Mouse (Mus musculus): ENCODE results near the gene Olfr545.
A peak's percentile ranks its signal among the peaks of the same experiment; 100 is the strongest.
"Not testable (repeated sequence)": the region's sequence is repeated elsewhere in the genome, so short reads cannot be mapped to it uniquely, and the experiment has no call there.

The Olfr545 gene

DNA sequence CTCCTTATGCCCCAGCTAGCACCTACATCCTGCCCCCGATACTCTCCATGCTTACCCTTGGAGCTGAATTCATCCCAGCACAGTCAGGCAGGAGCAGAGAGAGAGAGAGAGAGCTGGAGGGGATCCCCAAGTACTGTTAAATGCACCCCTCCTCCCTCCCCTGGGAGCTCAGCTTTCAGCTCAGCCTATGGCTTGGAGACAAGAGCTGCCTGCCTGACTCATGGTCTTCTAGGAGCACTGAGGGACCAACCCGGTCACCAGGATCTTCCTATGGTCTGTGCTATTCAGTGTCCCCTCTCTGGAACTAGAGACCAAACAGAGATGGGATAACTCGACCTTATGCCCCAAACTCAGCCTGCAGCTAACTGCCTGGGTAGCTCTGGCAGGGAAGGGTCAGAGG lies at the start of gene Olfr545:
Gene Olfr545 (minus strand): TSS at position 101 of the 400 bp plus-strand sequence.
- no peak for DNase-seq (ENCODE audit: low spot score)

GRCm38 (mm10) chr7:102541251-102541650 lies 41.9 kb upstream of the Olfr545 start:
- no peak for DNase-seq (ENCODE audit: low spot score)

GRCm38 (mm10) chr7:102540596-102540995 lies 41.2 kb upstream of the Olfr545 start, which contains the start of gene Olfr548-ps1:
Gene Olfr548-ps1 (plus strand): TSS chr7:102540896.
- no peak for DNase-seq (ENCODE audit: low spot score)

- DNase-seq (ENCODE audit: low spot score) = no peak
These were observed 35.1 kb upstream of the Olfr545 start, which contains the start of gene Olfr547 for GRCm38 (mm10) chr7:102534449-102534848. Gene Olfr547 (plus strand): TSS chr7:102534749.

DNA sequence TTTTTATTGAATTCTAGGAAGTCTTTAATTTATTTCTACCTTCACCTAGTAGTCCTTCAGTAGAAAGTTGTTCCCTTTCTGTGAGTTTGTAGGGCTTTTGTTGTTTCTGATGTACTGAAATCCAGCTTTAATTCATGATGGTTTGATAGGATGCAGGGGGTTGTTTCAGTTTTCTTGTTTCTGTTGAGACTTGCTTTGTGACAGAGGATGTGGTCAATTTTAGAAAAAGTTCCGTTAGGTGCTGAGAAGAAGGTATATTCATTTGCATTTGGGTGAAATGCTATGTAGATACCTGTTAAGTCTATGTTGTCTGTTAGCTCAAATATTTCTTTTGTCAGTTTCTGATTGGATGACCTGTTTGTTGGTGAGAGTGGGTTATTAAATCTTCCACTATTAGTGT lies 29.7 kb upstream of the Olfr545 start:
- no peak for DNase-seq (ENCODE audit: low spot score)

- DNase-seq (ENCODE audit: low spot score) = no peak
These were observed 17.6 kb upstream of the Olfr545 start for GRCm38 (mm10) chr7:102517051-102517335.

DNA sequence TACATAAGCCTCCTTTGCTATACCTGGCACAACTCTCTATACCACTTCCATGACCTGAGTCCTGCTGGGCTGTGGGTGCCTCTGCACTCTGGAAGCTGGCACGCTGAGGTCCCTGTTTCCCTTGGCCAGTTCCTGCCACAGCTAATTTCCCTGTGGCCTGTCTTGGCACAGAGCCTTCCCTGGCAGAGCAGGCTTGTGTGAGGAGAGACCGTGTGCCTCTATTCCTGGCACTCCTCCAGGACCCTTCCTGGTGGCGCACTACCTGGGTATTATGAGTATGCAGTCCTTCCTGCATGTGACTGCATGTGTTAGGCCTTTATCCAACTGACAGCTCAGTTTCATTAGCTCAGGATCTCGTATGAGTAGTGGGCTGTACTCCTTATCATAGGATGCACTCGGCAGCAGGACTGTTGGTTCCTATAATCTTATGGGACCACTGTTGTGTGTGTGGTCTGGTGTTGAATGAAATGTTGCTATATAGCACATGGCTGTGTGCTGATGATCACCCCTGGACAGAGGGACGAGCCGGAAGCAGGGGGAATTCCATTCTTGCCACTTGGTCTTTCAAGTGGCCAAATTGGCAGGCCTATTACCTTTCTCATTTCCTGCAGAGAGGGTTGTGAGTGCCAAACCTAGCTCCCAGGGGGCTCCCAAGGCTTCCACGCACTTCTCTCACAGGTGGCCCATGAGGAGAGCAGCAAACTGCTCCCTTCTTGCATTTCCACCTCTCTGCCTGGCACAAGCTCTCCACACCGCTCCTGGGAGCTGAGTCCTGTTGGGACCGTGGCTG lies 17.1 kb upstream of the Olfr545 start:
- DNase-seq (ENCODE audit: low spot score) = no peak

DNA sequence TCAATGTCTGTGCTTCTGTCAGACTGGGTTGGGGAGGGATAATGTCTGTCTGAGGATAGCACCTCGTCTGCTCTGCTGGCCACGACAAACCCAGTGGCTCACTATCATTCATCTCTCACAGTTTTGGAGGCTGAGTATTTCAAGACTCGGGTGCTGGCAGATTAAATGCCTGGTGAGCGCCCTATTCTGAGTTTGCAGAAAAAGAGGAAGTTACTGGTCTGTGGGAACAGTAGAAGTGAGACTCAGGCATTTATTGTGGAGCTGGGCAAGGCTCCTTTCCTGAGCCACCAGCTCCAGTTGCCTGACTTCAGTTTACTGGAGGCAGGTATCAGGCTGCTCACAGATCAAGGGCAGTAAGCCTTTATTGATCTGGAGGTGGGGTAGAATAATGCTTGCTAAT lies 14.8 kb upstream of the Olfr545 start:
- DNase-seq (ENCODE audit: low spot score) = no peak

DNA sequence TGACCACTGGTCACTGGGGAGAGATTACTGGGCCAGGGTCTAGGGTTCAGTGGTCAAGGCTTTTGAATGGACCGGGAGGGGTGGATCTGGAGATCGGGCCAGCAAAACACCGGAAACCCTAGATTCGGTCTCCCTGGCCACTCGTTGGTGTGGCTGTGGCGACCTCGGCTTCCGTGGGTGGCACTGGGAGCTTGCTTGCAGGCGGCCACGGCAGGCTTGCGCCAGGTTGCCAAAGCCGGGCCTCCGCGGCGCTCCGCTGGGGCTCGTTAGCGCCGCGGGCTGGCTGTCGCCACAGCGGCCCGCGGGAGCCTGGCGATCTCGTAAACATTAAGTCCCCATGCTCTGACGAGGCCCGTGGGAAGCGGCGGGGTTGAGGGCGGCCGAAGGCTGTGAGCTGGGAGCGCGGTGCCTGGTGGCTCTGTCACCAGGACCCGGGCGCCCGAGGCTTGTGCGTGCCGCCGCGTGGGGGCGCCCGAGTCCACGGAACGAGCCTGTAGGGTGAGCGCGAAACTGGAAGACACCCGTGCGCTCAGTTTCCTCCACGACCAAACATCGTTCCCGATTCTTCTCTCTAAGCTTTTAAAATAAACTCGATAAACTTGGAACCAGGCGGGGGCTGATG lies 13.6 kb upstream of the Olfr545 start:
- peak; percentile 74 for DNase-seq (ENCODE audit: low spot score)

- no peak for DNase-seq (ENCODE audit: low spot score)
These were observed 12.6 kb upstream of the Olfr545 start for GRCm38 (mm10) chr7:102511927-102512326.

DNA sequence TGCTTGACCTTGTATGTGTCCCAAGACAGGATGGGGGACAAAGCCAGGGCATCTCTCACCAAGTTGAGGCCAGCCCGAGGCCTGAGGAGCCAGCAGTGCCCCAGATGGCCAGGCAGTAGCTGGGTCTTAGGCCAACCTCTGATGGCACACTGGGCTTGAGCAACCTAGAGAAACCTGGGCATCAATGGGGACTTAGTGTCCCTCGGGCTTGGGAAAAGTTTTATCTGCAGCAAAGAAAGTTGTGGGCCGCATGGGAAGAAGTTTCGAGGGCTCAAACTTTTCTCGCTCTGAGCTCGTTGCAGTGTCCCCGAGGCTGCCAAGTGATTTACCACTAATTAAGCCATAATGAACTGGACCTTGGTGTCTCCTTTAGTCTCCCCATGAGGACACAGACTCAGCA lies 10.4 kb upstream of the Olfr545 start:
- no peak for DNase-seq (ENCODE audit: low spot score)

- no peak for DNase-seq (ENCODE audit: low spot score)
These were observed 9.3 kb upstream of the Olfr545 start for GRCm38 (mm10) chr7:102508666-102509065.

DNA sequence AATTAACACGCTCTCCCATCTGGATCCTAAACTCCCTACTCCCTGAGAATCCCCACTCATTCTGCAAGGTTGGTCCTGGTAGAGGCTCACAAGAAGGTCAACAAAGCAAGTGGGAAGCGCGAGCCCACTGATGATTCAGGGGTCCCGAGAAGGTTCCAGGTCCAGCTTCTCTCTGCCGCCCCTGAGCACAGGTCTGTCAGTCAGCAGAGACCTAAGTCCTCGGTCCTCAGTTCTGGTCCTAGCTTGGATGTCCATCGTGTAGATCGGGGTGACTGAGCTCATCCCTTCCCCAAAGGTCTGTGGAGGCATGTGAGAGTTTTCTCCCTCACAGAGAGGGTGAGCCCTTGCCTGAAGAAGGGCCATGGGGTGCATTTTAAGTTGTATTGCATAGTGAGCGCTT lies 8.7 kb upstream of the Olfr545 start:
- DNase-seq (ENCODE audit: low spot score) = no peak

DNA sequence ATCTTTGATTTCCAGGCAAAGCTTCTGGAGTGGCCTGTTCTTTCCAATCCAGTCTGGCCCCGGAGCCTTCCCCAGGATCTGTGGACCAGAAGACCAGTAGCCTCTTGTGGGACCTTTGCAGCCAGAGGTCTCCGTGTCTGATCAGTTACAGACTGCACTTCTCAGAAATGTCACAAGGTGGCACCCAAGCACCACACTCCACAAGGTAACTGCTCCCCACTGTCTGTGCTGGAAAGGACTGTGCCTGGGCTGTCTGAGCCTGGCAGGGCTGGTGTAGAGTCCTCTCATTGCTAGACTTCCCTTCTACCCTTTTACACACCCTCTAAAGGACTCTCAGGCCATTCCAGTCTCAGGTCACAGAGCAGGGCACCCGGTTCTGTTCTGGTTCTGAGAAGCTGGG lies 7.5 kb upstream of the Olfr545 start:
- peak; percentile 23 for DNase-seq (ENCODE audit: low spot score)

- DNase-seq (ENCODE audit: low spot score) = no peak
These were observed 2.6 kb upstream of the Olfr545 start for GRCm38 (mm10) chr7:102501986-102502385.

DNA sequence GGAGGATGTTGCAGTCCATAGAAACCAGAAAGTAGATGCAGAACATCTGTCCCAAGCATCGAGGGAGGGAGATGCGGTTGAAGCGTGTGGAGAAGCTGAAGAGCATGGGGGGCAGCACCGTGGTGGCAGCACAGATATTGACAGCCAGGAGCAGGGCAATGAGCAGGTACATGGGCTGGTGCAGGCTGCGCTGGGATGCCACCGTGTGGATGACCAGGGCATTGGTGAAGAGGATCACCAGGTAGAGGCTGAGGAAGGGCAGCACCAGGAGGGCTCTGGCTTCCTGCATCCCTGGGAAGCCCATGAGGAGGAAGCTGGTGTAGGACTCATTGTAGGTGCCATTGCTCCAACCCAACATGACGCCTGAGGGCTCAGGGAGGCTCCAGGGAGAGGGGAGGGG lies 5.0 kb downstream of the Olfr545 start:
- DNase-seq (ENCODE audit: low spot score) = not testable (repeated sequence)

DNA sequence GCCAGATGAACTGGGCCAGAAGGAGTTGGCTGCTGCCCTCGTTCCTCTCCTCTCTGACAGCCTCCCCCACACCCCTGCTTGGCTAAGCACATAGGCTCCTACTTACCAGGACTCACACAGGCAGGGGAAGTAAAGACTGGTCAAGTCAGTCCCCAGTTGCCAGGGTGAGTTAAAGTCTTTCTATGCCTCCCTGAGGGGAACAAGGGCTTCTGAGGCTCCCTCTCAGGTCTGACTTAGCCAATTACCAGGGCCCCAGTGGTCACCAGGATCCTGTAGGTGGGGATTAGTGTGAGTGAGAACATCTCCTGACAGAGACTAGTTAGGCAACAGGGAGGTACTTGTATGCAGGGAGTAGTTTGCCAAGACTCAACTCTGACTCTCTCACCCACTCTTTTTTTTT lies 11.2 kb downstream of the Olfr545 start, which contains the start of gene Olfr544:
Gene Olfr544 (minus strand): TSS at position 153 of the 400 bp plus-strand sequence.
- DNase-seq (ENCODE audit: low spot score) = no peak

- no peak for DNase-seq (ENCODE audit: low spot score)
These were observed 13.3 kb downstream of the Olfr545 start for GRCm38 (mm10) chr7:102486105-102486504.

GRCm38 (mm10) chr7:102484766-102485165 lies 14.6 kb downstream of the Olfr545 start:
- DNase-seq (ENCODE audit: low spot score) = not testable (repeated sequence)

DNA sequence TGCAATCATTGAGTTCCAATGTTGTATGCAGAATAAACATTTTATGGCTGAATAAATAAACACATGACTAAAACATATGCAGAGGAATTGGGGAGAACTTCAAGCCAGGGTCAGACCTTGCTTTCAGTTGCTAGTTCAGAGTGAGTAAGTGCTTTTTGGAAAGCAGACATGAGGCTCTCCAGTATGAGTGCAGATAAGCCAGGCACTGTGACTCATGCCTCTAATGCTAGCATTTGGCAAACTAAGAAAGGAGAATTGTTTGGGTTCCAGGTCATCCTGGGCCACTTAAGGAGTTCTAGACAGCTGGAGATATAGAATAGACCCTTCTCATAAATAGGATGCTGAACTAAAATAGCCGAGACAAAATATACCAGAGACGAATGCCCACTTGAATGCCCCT lies 15.7 kb downstream of the Olfr545 start:
- DNase-seq (ENCODE audit: low spot score) = no peak

GRCm38 (mm10) chr7:102481579-102481978 lies 17.8 kb downstream of the Olfr545 start, which contains the start of gene Olfr543:
Gene Olfr543 (minus strand): TSS chr7:102481679.
- no peak for DNase-seq (ENCODE audit: low spot score)

GRCm38 (mm10) chr7:102480821-102481220 lies 18.6 kb downstream of the Olfr545 start:
- peak; percentile 74 for DNase-seq (ENCODE audit: low spot score)

DNA sequence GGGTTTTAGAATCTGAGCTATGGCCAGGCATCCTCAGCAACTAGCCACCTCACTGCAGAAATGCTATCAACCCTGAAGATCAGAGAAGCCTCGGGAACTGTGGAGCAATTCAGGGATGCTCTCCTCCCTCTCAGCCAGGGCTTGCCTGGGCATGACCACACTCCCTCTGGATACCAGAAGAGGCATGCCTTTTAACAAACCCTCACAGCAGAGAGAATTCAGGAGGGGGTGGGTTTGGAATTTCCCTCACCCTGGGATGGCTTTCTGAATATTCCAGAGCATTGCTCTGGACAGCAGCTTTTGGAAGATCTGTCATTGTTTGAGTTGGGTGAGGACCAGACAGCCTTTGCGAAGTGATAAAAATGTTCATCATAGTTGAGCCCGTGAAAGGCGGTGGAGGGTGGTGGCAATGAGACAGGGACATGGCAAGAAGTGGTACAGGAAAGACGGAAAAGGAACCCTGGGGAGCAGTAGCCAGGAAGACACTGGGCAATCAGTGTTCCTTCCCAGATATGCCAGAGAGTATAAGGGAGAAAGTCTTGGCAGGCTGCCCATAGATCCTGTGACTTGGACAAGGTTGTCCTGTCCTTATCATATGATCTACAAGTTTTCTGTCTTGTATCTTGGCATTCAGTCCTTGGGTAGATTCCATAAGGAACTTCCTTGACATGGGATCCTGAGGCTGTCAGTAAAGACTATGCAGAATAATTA lies 19.9 kb downstream of the Olfr545 start:
- DNase-seq (ENCODE audit: low spot score) = peak; percentile 57
